Comparison of ENCODE assay signal across 10 mouse cellular contexts in the genomic region with DNA sequence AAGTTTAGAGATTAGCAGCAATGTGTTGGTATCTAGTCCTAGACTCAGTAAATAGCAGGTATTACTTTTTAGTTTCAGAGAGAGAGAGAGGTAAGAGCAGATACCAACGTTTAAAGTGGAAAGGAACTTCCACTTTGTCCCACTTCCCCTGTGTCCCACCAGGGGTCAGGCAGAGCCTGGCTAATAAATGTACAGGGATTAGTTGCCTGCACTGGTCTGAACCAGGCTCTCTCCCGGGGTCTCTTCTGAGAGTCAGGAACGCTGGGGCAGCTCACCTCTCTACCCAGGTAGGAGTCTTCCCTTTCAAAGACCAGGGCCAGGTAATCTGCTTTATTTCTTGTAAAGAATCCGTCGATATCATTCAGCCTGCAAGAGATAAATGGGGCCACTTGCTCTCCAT. TPM values are rescaled to one million over a fixed set of nuclear protein-coding genes. Genes with fewer than 3 reads are reported as not detected.
DNase-seq lines count a peak whose midpoint lies in the region; ATAC-seq and TF ChIP-seq lines count a peak whose summit lies in the region.
"Had no signal": no experiment of that assay in that cellular context is flagged by ENCODE, and none has a peak within 500 bp of the region (broad histone marks: within the 10 kb centered on the region; RNA-seq: fewer than 3 reads in every experiment).

No protein-coding gene starts in this region.

- H3K9ac ChIP-seq in kidney, embryonic 16.5 days (replicated peaks; ENCODE audit: low read length): no peak overlapping the region

- H3K4me2 ChIP-seq in kidney, embryonic 16.5 days (replicated peaks; ENCODE audit: low read depth, low read length): no peak overlapping the region

- 56% methylated on average over 5 of the region's 5 CpGs for WGBS in kidney, adult 2 months
- 63% methylated on average over 5 of the region's 5 CpGs for WGBS in kidney, embryonic 16.5 days

- H3K4me3 ChIP-seq in kidney, adult 2 months (ENCODE audit: insufficient read depth, low read depth, low read length): no peak overlapping the region
- H3K4me3 ChIP-seq in kidney, embryonic 16.5 days (ENCODE audit: low read length): no peak overlapping the region
- no peak overlapping the region for H3K4me3 ChIP-seq in testis, adult 2 months (ENCODE audit: control insufficient read depth, low read depth, low read length)
- no peak overlapping the region for H3K4me3 ChIP-seq in cortical plate, adult 2 months (ENCODE audit: insufficient read depth, low read length)

- peak; percentile 48; the same call in 1 of the 2 replicates for TF ChIP-seq CTCF in kidney, adult 2 months (conservative IDR thresholded peaks at IDR 0.05; ENCODE audit: insufficient read depth, insufficient read length, low read depth, low read length)
- peak; percentile 5; the same call in 1 of the 2 replicates for TF ChIP-seq CTCF in testis, adult 2 months (IDR thresholded peaks at IDR 0.05; ENCODE audit: control insufficient read depth, insufficient read depth, insufficient replicate concordance, low read depth, low read length)
- TF ChIP-seq CTCF in cortical plate, adult 2 months (IDR thresholded peaks at IDR 0.05; ENCODE audit: extremely low read depth, insufficient read depth, low read length): peak; percentile 26; the same call in 1 of the 2 replicates

- no peak overlapping the region for H3K27ac ChIP-seq in kidney, adult 2 months (ENCODE audit: insufficient read depth, low read depth, low read length)
- no peak overlapping the region for H3K27ac ChIP-seq in kidney, embryonic 16.5 days (ENCODE audit: low read length)
- H3K27ac ChIP-seq in testis, adult 2 months (ENCODE audit: control insufficient read depth, insufficient read depth, low read depth, low read length): no peak overlapping the region
- no peak overlapping the region for H3K27ac ChIP-seq in cortical plate, adult 2 months (ENCODE audit: insufficient read depth, low read length)

- H3K36me3 ChIP-seq in kidney, adult 2 months (ENCODE audit: control insufficient read depth, insufficient read depth, low read length): no peaks in the 10 kb centered on the region
- H3K36me3 ChIP-seq in kidney, embryonic 16.5 days (ENCODE audit: insufficient read depth, low read length): peaks cover 31% of the 10 kb centered on the region
- H3K36me3 ChIP-seq in testis, adult 2 months (ENCODE audit: control insufficient read depth, insufficient read depth, low read length): peaks cover 6% of the 10 kb centered on the region

- H3K9me3 ChIP-seq in kidney, embryonic 16.5 days (ENCODE audit: low read length): peaks cover 6% of the 10 kb centered on the region; the same call in 1 of the 2 replicates

- no peak for ATAC-seq in kidney, embryonic 16.5 days (ENCODE audit: low FRiP score, low TSS enrichment)

- no peak for DNase-seq in kidney, adult 2 months
- DNase-seq in testis, postnatal 14 days (ENCODE audit: low spot score): no peak
- no peak for DNase-seq in adrenal gland, adult 18-20 months (ENCODE audit: low spot score in 2 of 2)
- DNase-seq in right cerebral cortex, postnatal 4 days: no peak
- DNase-seq: lung, postnatal 14 days; thymus, adult 18-20 months had no signal

- TF ChIP-seq POLR2A in kidney, adult 2 months (IDR thresholded peaks at IDR 0.05; ENCODE audit: low read depth, low read length): no peak
- TF ChIP-seq POLR2A in testis, adult 2 months (IDR thresholded peaks at IDR 0.05; ENCODE audit: control insufficient read depth, low read depth, low read length): no peak
- no peak for TF ChIP-seq POLR2A in cortical plate, adult 2 months (IDR thresholded peaks at IDR 0.05; ENCODE audit: extremely low read depth, insufficient read depth, low read length)

- H3K27me3 ChIP-seq in kidney, adult 2 months (replicated peaks; ENCODE audit: control insufficient read depth, insufficient read depth, low read length): no peaks in the 10 kb centered on the region
- no peaks in the 10 kb centered on the region for H3K27me3 ChIP-seq in kidney, embryonic 16.5 days (ENCODE audit: insufficient read depth, low read length)
- no peaks in the 10 kb centered on the region for H3K27me3 ChIP-seq in testis, adult 2 months (ENCODE audit: control insufficient read depth, insufficient read depth, low read length)

- H3K4me1 ChIP-seq in kidney, adult 2 months (ENCODE audit: control insufficient read depth, insufficient read depth, low read length): no peaks in the 10 kb centered on the region
- H3K4me1 ChIP-seq in kidney, embryonic 16.5 days (ENCODE audit: insufficient read depth, low read length): no peaks in the 10 kb centered on the region
- H3K4me1 ChIP-seq in testis, adult 2 months (ENCODE audit: control insufficient read depth, insufficient read depth, low read length): no peaks in the 10 kb centered on the region
- H3K4me1 ChIP-seq in cortical plate, adult 2 months (ENCODE audit: control insufficient read depth, insufficient read depth, low read length): no peaks in the 10 kb centered on the region

RNA-seq across cellular contexts. Expression of a gene that starts 20.8 kb away (rescaled TPM):
- polyA plus RNA-seq in kidney, adult 2 months (2012; rRNA removed): 30.6 and 32.8 TPM in 2 replicates
- polyA plus RNA-seq in kidney, embryonic 16.5 days (2015; fragmentation: Nextera tagmentation; extraction: Ambion mirVana): 33.3 and 34.0 TPM in 2 replicates
- 113 and 116 TPM in 2 replicates for polyA plus RNA-seq in testis, adult 2 months (2012; rRNA removed)
- 33.5 and 34.6 TPM in 2 replicates for polyA plus RNA-seq in cortical plate, adult 2 months (2012; rRNA removed)
- 10 to 100 TPM; 50.2 to 68.5 TPM for total RNA-seq in adrenal gland, adult 18-20 months (2021)

RNA-seq across cellular contexts. Expression of a gene that starts 40.4 kb away (rescaled TPM):
- polyA plus RNA-seq in kidney, adult 2 months (2012; rRNA removed): not detected in 2 replicates
- polyA plus RNA-seq in kidney, embryonic 16.5 days (2015; fragmentation: Nextera tagmentation; extraction: Ambion mirVana): not detected in 2 replicates
- polyA plus RNA-seq in testis, adult 2 months (2012; rRNA removed): 0.07 and 0.16 TPM in 2 replicates
- polyA plus RNA-seq in cortical plate, adult 2 months (2012; rRNA removed): 0.02 TPM in 1 of 2 replicates, not detected in the other
- total RNA-seq in adrenal gland, adult 18-20 months (2021): under 1 TPM in 1 of 2 experiments, not detected in 1; 0.06 TPM
- total RNA-seq: left cerebral cortex, adult 8-10 months had no signal
